Mouse (Mus musculus): ENCODE data around the gene Tnfrsf8. TPM values are rescaled to one million over a fixed set of nuclear protein-coding genes. Genes with fewer than 3 reads are reported as not detected.

The Tnfrsf8 gene
- total RNA-seq, 1 experiment: 5.1 TPM

DNA sequence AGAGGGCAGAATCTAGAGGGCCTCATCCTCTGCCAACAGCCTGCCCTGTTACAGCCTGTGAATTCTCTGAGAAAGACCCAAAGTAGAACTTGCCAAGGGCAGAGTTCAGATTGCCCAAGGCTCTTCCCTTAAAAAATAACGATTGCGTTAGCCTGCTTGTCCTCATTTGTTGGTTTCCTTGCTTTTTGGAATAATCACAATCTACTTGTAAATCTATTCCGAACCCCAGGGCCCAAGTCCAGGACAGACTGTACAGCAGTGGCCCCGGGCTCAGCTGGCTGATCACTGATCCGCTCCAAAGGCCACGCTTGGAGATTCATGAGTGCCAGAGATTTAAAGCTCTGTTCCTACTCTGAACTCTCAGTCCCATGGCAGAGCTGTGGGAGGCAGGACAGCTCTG is 34.0 kb downstream of the Tnfrsf8 start:
- Histone ChIP-seq H3K4me1 (ENCODE audit: control insufficient read depth in 2 of 2, insufficient read depth in 2 of 2, low read length in 2 of 2, poor library complexity in 1 of 2) (peaks cover 4 to 5% of the 10 kb centered on the region in 2 experiments), H3K27ac (ENCODE audit: insufficient read depth, low read depth, low read length, poor library complexity, severe bottlenecking) (no peak overlapping the region), H3K9me3 (ENCODE audit: control insufficient read depth, insufficient read depth, low read depth, low read length) (no peaks in the 10 kb centered on the region), H3K9ac (ENCODE audit: insufficient read depth, low read depth, low read length, poor library complexity, severe bottlenecking) (no peak overlapping the region), H3K36me3 (ENCODE audit: control insufficient read depth, insufficient read depth, low read length, poor library complexity, severe bottlenecking) (no peaks in the 10 kb centered on the region), H3K4me3 (ENCODE audit: insufficient read depth in 1 of 2, low read depth in 1 of 2, low read length in 2 of 2, poor library complexity in 1 of 2, severe bottlenecking in 1 of 2) (no peak overlapping the region)
- DNase-seq (ENCODE audit: low read depth, low spot score): no peak
- no peak for TF ChIP-seq HCFC1 (IDR thresholded peaks at IDR 0.05; ENCODE audit: borderline replicate concordance, insufficient read depth, low read length)
- TF ChIP-seq MAFK (IDR thresholded peaks at IDR 0.05; ENCODE audit: insufficient read depth, low read depth, low read length): no peak
- TF ChIP-seq CHD2 (IDR thresholded peaks at IDR 0.05; ENCODE audit: low read depth, low read length): no peak
- no peak for TF ChIP-seq ZC3H11A (IDR thresholded peaks at IDR 0.05; ENCODE audit: borderline replicate concordance, low read depth, low read length)
- no peak for TF ChIP-seq ZNF384 (IDR thresholded peaks at IDR 0.05; ENCODE audit: low read depth, low read length)
- in situ Hi-C loops (cut with MboI; ENCODE audit: low sequenced_read_pairs in 2 of 2, unreplicated experiment in 2 of 2): loop anchor here (5.0 to 25.0 kb wide), 3 partner anchors 69 to 394 kb away; partner anchors contain the start of genes Dhrs3 (in 2 of the 2) and Vps13d (in 1 of the 2)

DNA sequence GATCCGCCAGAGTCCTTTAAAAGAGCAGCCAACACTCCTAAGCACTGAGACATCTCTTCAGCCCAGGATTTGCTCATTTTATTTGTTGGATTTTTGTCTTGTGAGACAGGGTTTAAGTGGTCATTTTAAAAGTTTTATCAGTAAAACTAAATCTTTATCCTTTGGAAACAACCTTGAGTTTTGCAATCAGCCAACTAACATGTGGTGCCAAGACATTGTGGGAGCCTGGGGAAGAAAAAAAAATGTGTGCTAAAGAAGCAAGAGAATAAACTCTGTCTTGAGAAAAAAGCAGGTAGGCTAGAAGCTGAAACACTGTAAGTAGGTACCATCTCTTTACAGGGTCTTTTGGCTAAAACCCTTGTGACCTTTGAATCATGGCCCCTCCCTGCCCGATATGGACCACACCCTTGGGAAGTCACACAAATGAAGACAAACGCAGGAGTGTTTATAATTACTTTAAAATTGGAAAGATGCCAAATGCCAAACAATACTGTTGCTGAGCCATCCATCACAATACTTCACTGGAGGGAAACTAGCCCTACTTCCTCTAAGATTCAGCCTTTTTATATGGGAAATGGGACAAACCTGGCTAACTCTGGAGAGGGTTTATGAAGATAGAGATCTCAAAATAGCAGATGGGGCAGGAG is 36.1 kb downstream of the Tnfrsf8 start:
- Histone ChIP-seq H3K27ac (ENCODE audit: insufficient read depth, low read depth, low read length, poor library complexity, severe bottlenecking) (no peak overlapping the region), H3K9ac (ENCODE audit: insufficient read depth, low read depth, low read length, poor library complexity, severe bottlenecking) (no peak overlapping the region), H3K4me1 (ENCODE audit: control insufficient read depth in 2 of 2, insufficient read depth in 2 of 2, low read length in 2 of 2, poor library complexity in 1 of 2) (peaks cover 5 to 12% of the 10 kb centered on the region in 2 experiments), H3K36me3 (ENCODE audit: control insufficient read depth, insufficient read depth, low read length, poor library complexity, severe bottlenecking) (no peaks in the 10 kb centered on the region), H3K9me3 (ENCODE audit: control insufficient read depth, insufficient read depth, low read depth, low read length) (no peaks in the 10 kb centered on the region), H3K4me3 (ENCODE audit: insufficient read depth in 1 of 2, low read depth in 1 of 2, low read length in 2 of 2, poor library complexity in 1 of 2, severe bottlenecking in 1 of 2) (no peak overlapping the region)
- TF ChIP-seq HCFC1 (IDR thresholded peaks at IDR 0.05; ENCODE audit: borderline replicate concordance, insufficient read depth, low read length) (no peak), ZC3H11A (IDR thresholded peaks at IDR 0.05; ENCODE audit: borderline replicate concordance, low read depth, low read length) (no peak), MAFK (IDR thresholded peaks at IDR 0.05; ENCODE audit: insufficient read depth, low read depth, low read length) (no peak), CHD2 (IDR thresholded peaks at IDR 0.05; ENCODE audit: low read depth, low read length) (no peak)
- in situ Hi-C loops (cut with MboI; ENCODE audit: low sequenced_read_pairs in 2 of 2, unreplicated experiment in 2 of 2): loop anchor here (25.0 kb wide), 2 partner anchors 92 to 392 kb away; partner anchors contain the start of genes Dhrs3 (in 2 of the 2) and Vps13d (in 1 of the 2)
- no peak for DNase-seq (ENCODE audit: low read depth, low spot score)

GRCm38 (mm10) chr4:145278231-145278630 is 36.7 kb downstream of the Tnfrsf8 start:
- Histone ChIP-seq H3K4me3 (ENCODE audit: insufficient read depth in 1 of 2, low read depth in 1 of 2, low read length in 2 of 2, poor library complexity in 1 of 2, severe bottlenecking in 1 of 2) (no peak overlapping the region), H3K36me3 (ENCODE audit: control insufficient read depth, insufficient read depth, low read length, poor library complexity, severe bottlenecking) (no peaks in the 10 kb centered on the region), H3K4me1 (ENCODE audit: control insufficient read depth in 2 of 2, insufficient read depth in 2 of 2, low read length in 2 of 2, poor library complexity in 1 of 2) (peaks cover 5 to 12% of the 10 kb centered on the region in 2 experiments), H3K9ac (ENCODE audit: insufficient read depth, low read depth, low read length, poor library complexity, severe bottlenecking) (no peak overlapping the region), H3K27ac (ENCODE audit: insufficient read depth, low read depth, low read length, poor library complexity, severe bottlenecking) (no peak overlapping the region), H3K9me3 (ENCODE audit: control insufficient read depth, insufficient read depth, low read depth, low read length) (no peaks in the 10 kb centered on the region)
- DNase-seq (ENCODE audit: low read depth, low spot score): no peak
- in situ Hi-C loops (cut with MboI; ENCODE audit: low sequenced_read_pairs in 2 of 2, unreplicated experiment in 2 of 2): loop anchor here (25.0 kb wide), 2 partner anchors 91 to 391 kb away; partner anchors contain the start of genes Dhrs3 (in 2 of the 2) and Vps13d (in 1 of the 2)
- TF ChIP-seq MAFK (IDR thresholded peaks at IDR 0.05; ENCODE audit: insufficient read depth, low read depth, low read length) (no peak), CHD2 (IDR thresholded peaks at IDR 0.05; ENCODE audit: low read depth, low read length) (no peak), HCFC1 (IDR thresholded peaks at IDR 0.05; ENCODE audit: borderline replicate concordance, insufficient read depth, low read length) (no peak), ZNF384 (IDR thresholded peaks at IDR 0.05; ENCODE audit: low read depth, low read length) (no peak), ZC3H11A (IDR thresholded peaks at IDR 0.05; ENCODE audit: borderline replicate concordance, low read depth, low read length) (no peak)

GRCm38 (mm10) chr4:145276368-145277249 is 38.4 kb downstream of the Tnfrsf8 start:
- Histone ChIP-seq H3K36me3 (ENCODE audit: control insufficient read depth, insufficient read depth, low read length, poor library complexity, severe bottlenecking) (no peaks in the 10 kb centered on the region), H3K27ac (ENCODE audit: insufficient read depth, low read depth, low read length, poor library complexity, severe bottlenecking) (no peak overlapping the region), H3K4me3 (ENCODE audit: insufficient read depth in 1 of 2, low read depth in 1 of 2, low read length in 2 of 2, poor library complexity in 1 of 2, severe bottlenecking in 1 of 2) (no peak overlapping the region), H3K9me3 (ENCODE audit: control insufficient read depth, insufficient read depth, low read depth, low read length) (no peaks in the 10 kb centered on the region), H3K9ac (ENCODE audit: insufficient read depth, low read depth, low read length, poor library complexity, severe bottlenecking) (no peak overlapping the region), H3K4me1 (ENCODE audit: control insufficient read depth in 2 of 2, insufficient read depth in 2 of 2, low read length in 2 of 2, poor library complexity in 1 of 2) (peaks cover 15 to 22% of the 10 kb centered on the region in 2 experiments)
- DNase-seq (ENCODE audit: low read depth, low spot score): no peak
- TF ChIP-seq MAFK (IDR thresholded peaks at IDR 0.05; ENCODE audit: insufficient read depth, low read depth, low read length): no peak
- TF ChIP-seq HCFC1 (IDR thresholded peaks at IDR 0.05; ENCODE audit: borderline replicate concordance, insufficient read depth, low read length): no peak
- no peak for TF ChIP-seq ZNF384 (IDR thresholded peaks at IDR 0.05; ENCODE audit: low read depth, low read length)
- TF ChIP-seq CHD2 (IDR thresholded peaks at IDR 0.05; ENCODE audit: low read depth, low read length): no peak
- TF ChIP-seq ZC3H11A (IDR thresholded peaks at IDR 0.05; ENCODE audit: borderline replicate concordance, low read depth, low read length): no peak
- in situ Hi-C loops (cut with MboI; ENCODE audit: low sequenced_read_pairs in 2 of 2, unreplicated experiment in 2 of 2): loop anchor here (25.0 kb wide), 2 partner anchors 89 to 389 kb away; partner anchors contain the start of genes Dhrs3 (in 2 of the 2) and Vps13d (in 1 of the 2)
